Mouse (Mus musculus) cerebellum, postnatal 10 days (tissue): ENCODE measurements around the gene Spata22.
"Not testable (repeated sequence)": the region's sequence is repeated elsewhere in the genome, so short reads cannot be mapped to it uniquely, and the experiment has no call there.

ENCODE experiments used
- DNase-seq, 2 experiments: peaks; one replicate each; pipeline ENCODE4 v3.0.0; 2021; ENCODE audit warnings: mixed read lengths in 2 of 2

The Spata22 gene

DNA sequence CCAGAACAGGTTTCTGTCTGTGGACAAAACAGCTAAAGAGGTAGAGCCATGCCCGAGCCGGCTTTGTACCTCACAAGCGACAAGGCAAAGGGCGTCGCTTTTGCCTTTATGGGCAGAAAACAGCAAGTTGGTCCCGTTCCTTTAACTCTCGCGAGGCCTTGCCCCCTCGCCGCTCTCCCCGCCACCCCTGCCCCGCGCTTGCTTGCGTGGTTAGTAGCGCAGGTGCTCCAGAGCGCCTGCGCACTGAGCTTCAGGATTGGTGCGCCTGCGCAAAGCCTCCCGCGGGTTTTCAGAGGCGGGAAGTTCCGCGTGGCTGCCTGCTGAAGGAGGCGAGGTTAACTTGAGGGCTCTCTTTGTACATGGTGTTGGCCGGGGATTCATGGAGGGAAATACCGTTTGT lies at the start of gene Spata22, which contains the start of the genes Aspa and Gm49340:
Spata22 (plus strand) TSS at position 300 of the 400 bp plus-strand sequence.
Aspa (minus strand) TSS at position 155 of the 400 bp plus-strand sequence.
Gm49340 (plus strand) TSS at position 300 of the 400 bp plus-strand sequence.
- no peak for DNase-seq

DNA sequence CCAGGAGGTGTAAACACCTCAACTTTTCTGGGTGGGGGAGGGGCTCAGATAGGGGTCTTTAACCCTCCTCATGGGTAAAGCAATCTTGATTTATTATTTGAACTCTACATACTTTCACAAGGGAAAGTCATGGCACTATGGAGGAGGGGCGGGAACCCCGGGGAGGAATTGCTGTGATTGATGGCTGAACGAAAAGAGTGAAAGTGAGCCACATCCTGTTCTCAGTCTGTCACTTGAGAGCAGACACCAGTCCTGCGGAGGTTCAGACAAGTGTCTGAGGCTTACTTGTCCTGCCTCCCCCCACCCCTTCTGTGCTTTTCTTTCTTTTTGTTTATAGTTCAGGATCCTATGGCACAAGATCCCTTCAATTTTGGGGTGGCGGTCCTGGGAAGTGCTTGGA lies 48.8 kb upstream of the Spata22 start:
- DNase-seq = no peak

DNA sequence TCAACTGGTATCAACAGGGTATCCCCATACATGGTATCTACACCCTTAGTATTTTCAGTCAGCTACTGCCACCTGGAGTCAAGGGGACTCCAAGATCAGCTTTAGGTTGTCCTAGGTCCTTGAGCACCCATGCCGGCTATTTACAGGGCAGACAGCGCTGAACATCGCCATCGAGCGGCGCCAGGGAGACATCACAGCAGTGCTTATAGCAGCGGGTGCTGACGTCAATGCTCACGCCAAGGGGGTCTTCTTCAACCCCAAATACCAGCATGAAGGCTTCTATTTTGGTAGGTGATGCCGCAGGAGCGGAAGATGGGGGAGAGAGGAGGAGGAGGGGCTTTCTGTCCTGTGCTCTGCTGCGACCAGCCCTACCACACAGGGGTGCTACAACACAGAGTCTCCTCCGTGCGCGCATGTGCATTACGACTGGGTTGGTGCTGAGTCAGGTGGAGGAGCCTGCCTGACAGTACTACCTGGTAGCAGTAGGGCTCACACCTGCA lies 48.0 kb upstream of the Spata22 start:
- peak; percentile 74 to 76 for DNase-seq

DNA sequence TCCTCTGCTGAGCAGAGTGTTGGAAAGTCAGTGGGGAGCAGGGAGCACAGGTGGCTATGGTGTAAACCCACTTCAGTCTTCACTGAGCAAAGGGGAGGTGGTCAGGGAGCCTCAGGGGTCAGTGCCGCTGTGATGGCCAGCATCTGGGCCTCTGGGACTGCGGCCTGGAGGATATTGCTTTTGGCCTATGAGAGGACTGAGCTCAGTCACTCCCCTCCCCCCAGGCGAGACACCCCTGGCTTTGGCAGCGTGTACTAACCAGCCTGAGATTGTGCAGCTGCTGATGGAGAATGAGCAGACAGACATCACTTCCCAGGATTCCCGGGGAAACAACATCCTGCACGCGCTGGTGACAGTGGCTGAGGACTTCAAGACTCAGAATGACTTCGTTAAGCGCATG lies 46.2 kb upstream of the Spata22 start:
- no peak for DNase-seq

DNA sequence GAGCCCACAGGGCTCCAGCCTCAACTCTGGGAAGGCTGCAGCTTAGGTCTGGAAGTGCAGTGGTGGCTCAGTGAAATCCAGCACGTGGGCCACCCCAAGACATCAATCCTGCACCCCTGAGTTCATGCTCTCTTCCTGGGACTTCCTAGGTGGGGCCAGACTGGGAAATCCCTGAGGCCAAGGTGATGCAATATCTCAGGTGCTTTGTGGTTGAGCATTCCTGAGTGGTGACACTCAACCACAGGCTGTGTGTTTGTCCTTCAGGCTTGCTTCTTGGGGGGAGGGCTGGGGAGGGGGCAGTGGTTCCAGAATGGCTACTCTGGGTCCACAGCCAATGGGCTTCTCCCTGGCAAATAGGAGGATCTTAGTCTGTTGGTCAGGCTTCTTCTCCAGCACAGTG lies 45.6 kb upstream of the Spata22 start:
- no peak for DNase-seq

DNA sequence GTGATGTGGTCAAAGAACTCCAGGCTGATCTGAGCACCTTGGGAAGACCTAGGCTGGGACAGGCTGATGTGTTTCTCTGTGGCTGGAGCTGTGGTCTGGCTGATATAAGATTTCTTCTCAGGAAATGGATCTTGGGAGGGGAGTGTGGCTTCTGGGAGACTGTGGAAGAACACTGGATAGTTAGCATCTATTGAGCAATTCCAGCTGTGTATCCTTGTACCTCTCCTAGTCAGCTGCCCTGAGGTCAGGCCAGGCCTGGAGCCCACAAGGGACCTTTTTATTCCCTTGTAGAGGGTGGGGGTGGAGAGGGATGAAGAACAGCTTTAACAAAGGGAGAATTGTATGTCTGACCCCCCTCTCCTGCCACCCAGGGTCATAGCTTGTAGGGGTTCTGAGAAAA lies 45.2 kb upstream of the Spata22 start:
- DNase-seq = no peak

DNA sequence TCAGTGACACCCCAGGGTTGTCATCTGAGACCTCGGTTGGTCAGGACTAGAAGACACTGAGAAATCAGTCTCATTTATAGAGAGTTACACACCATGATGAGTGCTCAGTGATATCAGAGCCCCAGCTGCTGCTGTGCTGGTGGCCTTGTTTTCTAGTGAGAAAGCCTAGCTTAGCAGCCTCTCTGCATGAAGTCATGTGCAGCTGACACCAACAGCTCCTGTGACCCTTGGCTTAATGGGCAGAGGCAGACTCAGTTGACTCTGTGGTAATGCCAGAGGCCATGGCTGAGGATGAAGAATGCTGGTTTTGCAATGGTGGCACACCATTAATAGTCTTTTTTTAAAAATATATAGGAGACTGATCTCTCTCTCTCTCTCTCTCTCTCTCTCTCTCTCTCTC lies 39.9 kb upstream of the Spata22 start:
- DNase-seq = no peak

DNA sequence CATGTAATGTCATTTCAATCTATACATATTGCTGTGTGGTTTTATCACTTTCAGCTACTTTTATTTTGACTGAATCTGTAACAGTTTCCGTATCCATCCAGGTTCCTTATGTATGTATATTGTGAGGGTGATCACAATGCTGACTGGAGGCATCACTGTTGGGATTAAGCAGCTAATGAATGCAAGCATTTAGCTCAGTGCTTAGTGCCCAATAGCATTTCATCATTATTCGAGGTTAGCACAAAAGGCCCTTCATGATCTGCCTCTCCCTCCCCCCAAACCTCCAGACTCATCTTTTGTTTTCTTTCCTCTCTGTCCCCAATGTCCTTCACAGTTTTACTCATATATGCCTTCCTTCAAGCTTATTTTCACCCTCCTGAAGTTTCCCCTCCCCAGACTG lies 26.4 kb upstream of the Spata22 start:
- DNase-seq = no peak

DNA sequence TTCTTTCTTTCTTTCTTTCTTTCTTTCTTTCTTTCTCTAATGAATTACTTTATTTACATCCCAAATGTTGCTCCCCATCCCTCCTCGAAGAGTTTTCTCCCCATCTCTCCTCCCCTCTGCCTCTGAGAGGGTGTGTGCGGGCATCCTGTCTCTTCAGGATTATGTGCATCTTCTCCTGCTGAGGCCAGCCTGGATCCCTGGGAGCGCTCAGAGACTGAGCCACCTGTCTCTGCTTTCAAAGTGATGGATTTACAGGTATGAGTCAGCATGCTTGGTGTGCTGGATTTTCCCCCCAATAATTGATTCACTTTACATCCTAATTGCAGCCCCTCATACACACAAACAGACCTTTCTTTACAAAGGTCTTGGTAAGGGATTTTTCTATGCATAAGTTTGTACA lies 13.6 kb upstream of the Spata22 start:
- no peak for DNase-seq

DNA sequence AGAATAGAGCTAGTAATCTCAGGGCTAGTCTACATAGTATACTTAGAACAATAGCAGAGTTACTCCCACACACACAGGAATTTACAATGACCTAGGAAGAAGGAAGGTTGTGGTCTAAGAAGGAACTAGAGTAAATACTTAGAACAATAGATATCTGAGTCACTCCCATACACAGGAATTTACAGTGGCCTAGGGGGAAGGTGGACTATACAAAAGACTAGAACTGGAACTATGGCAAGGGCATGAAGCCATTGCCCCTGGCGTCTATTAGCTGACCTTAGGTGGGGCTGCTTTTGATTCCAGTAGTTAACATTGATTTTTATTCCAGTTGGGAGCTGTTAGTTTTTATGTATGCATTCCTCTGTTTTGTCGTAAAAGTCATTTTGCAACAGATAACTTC lies 11.0 kb upstream of the Spata22 start:
- not testable (repeated sequence) for DNase-seq

DNA sequence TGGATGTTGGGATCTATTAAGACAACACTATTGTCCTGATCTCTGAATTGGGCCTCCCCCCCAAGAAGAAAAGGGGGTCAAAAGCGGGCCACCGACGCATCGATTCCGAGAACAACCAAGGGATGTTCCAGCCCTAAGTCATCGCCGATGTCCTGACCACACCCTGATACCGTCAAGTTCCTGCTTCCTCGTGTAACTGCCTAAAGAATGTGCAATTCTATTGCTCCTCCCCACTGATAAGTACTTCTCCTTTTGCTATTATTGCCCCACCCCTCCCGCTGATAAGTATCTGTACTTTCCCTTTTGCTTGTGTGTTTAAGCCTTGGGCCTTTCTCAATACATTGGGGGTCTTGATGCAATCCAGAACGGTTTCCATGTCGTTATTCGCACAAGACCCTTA lies 8.5 kb upstream of the Spata22 start:
- not testable (repeated sequence) for DNase-seq

DNA sequence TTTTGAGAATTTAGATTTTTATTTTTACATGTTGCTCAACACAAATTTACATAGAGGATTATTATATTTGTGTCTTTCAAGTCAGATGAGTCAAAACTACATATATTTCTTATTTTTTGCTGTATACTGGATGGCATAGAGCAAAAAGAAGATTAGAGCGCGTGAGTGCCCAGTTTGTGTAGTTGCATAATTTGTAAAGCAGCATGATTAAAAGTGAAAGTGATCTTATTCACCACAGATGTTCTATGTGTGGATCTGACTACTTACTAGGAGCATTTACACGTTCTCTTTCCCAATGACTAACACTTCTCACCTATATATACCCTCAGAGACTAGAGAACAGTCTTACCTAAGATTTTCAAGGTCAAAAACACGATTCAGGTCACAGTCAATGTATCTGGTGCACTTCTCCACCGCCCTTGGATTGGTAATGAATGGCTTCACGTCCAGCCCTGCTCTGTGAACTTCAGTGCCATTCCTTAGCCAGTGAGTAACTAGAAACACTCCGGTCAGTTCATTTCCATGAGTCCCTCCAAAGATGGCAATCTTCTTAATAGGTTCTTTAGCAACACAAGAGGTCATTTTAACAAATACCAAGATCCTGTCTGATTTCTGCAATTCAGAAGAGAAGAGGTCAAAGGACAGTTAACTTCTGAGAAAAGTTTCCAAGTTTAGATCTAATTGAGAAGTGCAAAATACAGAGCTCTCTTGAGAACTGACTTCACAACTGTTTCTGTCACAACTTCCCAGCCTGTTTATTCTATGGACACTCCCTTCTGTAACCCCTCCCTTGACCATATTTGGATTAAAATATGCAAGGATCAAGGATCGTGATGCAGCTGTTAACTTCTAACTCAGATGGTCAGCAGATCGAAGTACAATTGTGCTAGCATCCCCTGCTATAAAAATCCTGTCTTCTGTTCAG lies 5.4 kb upstream of the Spata22 start:
- no peak for DNase-seq

DNA sequence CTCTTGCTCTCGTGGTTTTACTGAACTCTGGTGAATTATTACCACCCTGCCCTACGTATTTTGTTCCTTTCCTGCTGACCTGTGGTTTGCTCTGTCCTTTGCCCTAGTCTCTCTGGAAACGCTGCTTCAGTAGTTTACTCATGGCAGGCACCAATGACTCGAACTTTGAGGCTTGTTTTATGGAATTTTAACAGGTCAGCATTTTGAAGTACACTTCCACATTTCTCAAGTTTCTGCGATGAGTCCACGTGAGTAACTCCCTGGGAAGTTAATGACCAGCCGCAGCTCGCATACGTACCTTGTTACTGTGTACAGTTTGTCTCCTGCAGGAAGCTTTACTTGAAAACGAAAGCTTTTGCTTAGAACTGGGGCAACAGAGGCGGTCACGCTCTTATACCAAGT lies 3.1 kb upstream of the Spata22 start:
- no peak for DNase-seq

DNA sequence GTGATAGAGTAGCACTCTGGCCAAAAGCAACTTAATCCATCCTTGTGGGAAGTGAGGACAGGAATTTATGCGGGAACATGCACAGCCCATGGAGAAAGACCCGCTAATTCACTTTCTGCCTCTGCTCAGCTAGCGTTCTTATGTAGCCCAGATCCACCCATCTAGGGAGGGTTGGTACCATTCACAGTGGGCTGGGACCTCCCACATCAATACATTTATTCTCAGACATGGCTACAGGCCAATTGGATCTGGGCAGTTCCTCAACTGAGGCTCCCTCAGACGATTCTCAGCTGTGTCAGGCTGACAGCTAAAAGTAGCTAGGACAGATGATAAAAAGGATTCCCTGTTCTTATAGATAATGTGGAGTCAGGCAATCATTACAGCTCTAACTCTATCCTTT lies 2.2 kb upstream of the Spata22 start:
- DNase-seq = no peak

DNA sequence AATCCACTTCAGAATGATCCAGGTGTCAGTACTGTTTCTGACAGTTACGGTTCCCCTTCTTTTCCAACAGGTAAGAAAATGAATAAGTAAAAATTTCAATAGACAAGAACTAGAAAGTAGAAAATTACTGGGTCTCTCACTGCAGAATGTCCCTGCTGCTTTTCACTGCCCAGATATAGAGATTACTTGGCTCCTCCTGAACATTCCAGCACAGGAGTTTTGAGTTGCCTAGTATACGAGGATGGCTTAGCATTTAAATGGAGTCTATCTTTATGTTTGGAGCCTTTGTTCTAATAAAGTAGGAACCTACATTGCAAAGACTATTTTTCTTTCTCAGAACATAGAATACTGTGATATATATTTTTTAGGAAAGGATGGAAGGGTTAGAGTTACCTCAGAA lies 3.8 kb downstream of the Spata22 start:
- DNase-seq = no peak

DNA sequence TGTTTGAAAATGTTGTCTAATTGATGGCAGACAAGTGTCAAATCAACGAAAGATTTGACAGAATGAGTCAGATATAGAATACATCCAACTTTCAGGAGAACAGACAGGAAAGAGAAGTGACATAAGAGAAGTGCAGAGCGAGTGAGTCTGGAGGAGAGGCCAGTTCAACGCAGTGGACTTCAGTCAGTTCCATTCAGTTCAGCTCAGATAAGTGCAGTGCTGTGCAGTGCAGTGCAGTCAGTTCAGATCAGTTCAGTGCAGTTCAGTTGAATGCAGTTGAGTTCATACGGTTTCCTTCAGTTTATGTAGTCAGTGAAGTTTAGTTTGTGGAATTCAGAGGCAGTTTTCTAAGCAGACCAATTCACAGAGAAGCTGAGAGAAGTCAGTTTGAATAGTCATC lies 7.4 kb downstream of the Spata22 start:
- no peak for DNase-seq

DNA sequence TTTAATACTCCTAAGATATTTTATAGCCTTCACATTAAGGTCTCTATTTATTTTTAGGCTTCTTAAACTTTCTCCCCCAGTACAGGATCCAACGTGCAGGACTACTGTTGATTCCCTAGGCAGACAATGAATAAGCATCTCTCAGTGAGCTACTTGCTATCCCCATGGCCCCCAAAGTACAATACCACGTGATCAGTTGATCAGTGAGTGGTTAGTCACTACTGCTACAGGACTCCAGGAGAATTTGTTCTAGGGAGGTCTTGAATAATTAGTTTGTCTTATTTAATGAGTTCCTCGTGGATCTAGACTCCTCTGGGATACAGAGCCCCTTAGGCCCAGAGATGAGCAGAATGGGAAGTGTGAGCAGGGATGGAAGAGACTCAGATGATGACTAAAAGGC lies 20.9 kb downstream of the Spata22 start, which contains the start of gene Olfr20:
Olfr20 (plus strand) TSS at position 301 of the 400 bp plus-strand sequence.
- no peak for DNase-seq

DNA sequence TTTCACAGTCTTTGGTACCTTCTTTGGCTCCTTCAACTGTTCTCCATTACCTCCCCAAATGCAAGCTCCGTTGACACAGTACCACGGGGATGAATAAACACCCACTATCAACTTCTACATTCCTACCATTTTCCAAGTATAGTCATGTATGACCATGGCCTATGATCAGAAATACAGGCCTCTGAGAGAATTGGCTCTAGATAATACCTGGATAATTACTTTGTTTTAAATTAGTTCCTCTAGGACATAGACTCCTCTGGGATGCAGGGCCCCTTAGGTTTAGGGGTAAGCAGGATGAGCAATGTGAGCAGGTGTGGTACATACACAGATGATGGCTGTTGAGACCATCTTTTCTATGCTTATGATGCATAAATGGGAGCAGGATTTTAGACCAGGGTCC lies 41.4 kb downstream of the Spata22 start, which contains the start of gene Olfr376:
Olfr376 (plus strand) TSS at position 301 of the 400 bp plus-strand sequence.
- no peak for DNase-seq

DNA sequence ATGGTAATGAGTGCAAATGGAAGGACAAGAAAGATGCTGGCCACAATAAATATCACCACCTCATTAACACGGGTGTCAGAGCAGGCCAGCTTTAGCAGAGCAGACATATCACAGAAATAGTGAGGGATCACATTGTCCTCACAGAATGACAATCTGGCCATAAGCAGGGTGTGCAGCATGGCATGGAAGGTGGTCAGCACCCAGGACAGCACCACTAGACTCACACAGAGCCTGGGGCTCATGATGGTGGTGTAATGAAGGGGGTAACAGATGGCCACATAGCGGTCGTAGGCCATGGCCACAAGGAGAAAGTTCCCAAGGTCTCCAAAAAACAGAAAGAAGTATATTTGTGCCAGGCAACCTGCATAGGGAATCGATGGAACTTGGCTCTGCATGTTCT lies 65.8 kb downstream of the Spata22 start:
- DNase-seq = no peak
